Mouse (Mus musculus): ENCODE data around the gene Rsph10b.
A peak's percentile ranks its signal among the peaks of the same experiment; 100 is the strongest.
"Not testable (repeated sequence)": the region's sequence is repeated elsewhere in the genome, so short reads cannot be mapped to it uniquely, and the experiment has no call there.

Rsph10b gene

DNA sequence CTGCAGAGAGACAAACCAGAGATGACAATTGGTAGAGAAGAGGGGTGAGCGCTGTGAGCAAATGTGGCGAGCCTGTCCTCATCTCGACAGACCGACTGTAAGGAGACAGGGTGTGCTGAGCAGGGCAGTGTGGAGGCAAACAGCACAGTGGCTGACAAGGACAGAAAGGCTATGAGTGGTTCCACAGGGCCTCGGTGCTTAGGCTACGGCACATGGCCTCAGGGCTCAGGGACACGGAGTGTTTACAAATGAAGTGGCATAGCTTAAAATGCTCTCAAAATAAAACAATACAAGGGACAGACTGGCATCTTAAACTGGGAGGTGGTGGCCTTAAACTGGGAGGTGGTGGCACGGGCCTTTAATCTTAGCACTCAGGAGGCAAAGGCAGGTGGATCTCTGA is 60.4 kb downstream of the Rsph10b start:
- no peak for DNase-seq (ENCODE audit: low read depth, low spot score)

DNA sequence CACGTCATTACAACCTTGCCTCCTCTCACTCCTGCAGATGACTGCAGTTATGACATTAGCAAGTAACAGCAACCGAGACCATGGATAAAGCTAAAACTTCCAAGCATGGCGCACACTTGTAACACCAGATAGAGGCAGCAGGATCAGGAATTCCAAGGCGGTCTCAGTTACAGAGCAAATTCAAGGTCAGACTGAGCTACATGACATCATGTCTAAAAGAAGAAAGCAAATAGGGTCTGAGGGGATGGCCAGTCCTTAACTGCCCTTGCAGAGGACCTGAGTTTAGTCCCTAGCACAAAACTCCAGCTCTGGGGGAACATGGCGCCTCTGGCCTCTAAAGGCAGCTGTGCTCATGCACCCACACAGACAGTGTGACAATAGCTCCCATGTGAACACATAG is 61.0 kb downstream of the Rsph10b start:
- no peak for DNase-seq (ENCODE audit: low read depth, low spot score)

DNA sequence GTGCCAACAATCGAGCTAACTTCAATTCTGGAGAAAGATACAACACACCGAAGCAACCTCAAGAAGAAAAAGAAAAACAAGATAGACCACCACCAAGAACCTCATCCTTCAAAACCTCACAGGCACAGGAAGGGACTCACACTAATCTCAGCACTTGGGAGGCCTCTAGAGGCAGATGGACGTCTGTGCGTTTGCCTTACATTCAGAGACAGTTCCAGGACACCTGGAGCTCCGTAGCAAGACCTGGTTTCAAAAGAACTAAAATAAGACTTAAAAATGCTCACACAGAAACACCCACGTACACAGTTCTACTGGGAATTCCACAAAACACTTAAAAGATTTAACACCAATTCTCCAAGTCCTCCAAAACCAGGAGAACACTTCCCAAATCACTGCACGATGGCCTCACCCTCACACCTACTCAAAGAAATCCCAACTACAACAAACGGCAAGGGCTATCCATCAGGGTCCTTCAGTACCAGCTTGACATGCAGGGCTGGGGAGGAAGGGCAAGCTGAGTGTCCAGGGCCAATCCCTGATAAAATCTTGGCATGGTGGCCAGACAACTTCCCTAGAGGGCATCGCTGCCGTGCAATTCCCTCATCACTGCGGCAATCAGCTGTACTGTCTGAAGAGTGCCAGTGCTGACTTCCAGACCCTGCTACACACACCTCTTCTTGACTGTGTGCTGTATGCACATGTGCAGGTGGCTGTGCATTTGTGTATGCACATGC is 62.0 kb downstream of the Rsph10b start:
- no peak for DNase-seq (ENCODE audit: low read depth, low spot score)

DNA sequence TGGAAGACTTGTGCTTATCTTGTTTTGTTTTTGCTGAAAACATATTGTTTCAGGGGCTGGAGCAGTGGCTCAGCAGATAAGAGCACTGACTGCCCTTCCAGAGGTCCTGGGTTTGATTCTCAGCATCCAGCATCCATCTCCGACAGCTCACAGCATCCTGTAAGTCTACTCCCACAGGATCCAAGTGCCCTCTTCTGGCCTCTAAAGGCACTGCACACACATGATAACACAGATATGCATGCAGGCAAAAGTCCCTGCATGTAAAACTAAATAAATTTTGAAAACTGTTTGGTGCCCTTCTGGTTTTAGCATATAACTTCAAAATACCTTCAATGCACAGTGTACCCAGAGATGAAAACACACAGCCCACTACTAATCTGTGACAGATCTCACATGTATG is 66.6 kb downstream of the Rsph10b start:
- DNase-seq (ENCODE audit: low read depth, low spot score), result no peak

DNA sequence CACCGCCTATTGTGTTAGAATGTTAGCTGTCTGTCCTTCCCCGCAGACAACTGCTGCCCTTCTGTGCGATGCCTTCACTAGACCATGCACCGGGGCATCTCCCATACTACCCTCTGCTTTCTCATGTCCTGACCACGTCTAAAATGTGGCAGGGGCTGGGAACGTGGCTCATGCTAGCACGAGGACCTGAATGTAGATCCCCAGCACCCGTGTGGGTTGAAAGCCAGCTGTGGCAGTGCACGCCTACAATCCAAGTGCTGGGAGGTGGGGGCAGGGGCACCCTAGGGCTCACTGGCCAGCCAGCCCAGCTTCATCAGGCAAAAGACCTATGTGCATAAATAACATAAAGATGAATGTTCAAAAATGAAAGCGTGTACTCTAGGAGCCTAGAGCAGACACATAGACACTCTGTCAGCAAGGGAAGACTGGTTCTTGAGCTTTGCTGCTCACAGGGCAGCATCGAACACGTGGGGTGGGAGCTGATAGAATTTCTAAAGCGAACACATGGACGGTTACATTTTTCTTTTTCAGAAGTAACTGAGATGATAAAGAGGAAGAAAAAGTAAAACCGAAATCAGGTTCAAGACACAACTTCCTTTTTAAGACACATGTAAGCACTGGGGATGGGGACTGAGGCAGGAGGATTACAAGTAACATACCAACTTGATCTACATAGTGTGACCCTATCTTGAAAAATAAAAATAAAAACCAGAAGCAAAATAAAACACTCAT is 69.8 kb downstream of the Rsph10b start:
- no peak for DNase-seq (ENCODE audit: low read depth, low spot score)

DNA sequence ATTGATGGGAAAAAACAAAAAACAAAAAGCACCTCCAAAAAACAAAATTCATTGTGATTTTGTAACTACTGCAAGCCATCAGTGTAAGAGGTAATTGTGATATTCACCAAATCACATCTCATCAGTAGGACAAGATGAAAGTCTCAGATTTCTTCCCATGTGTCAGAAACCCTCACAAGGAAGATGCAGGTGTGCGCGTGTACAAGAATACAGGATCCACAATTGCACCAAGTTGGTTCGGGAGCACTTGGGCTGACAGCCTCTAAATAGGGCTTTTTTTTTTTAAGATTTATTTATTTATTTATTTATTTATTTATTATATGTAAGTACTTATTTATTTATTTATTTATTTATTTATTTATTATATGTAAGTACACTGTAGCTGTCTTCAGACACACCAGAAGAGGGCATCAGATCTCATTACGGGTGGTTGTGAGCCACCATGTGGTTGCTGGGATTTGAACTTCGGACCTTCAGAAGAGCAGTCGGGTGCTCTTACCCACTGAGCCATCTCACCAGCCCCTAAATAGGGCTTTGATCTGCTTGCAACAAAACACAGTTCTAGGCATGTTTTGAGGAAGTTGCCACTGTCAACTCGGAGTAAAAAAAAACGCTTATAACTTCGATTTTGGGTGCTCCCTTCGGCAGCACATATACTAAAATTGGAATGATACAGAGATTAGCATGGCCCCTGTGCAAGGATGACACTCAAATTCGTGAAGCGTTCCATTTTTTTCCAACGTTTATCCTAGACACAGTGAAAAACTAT is 80.7 kb downstream of the Rsph10b start:
- not testable (repeated sequence) for DNase-seq (ENCODE audit: low read depth, low spot score)

DNA sequence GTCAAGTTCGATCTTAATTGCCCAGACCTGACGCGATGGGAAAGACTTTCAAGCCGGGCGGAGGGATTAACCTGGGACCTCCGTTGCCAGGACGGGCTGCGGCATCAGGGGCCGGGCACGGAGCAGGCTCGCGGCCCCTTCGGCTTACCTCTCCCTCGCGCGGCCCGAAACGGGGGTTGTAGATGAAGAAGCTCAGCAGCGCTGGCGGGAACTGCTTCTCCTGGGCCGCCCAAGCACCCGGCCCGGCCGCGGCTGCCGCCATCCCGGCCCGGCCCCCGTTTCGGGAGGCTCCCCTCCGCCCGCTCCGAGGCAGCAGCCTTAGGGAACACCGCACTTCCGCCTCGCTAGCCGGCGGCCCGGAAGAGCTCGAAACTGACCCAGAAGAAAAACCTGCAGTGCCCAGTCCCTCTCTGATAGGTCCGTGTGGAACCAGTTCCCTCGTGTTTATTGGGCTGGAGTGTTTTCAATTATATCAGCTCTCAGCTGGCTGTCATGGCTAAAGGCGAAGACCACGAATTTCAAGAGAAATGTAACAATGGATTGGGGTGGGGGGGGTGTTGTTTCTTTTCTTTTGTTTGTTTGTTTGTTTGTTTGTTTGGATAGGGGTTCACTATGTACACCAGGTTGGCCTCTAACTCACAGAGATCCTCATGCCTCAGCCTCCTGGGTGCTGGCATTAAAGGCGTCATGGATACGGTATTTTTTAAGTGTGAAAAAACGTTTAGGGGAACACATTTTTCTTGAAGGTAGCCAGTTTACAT is 81.9 kb downstream of the Rsph10b start, which contains the start of gene Ccz1:
Gene Ccz1, minus strand, starts transcription at position 327 of the 761 bp plus-strand sequence.
- DNase-seq (ENCODE audit: low read depth, low spot score), result peak; percentile 88

DNA sequence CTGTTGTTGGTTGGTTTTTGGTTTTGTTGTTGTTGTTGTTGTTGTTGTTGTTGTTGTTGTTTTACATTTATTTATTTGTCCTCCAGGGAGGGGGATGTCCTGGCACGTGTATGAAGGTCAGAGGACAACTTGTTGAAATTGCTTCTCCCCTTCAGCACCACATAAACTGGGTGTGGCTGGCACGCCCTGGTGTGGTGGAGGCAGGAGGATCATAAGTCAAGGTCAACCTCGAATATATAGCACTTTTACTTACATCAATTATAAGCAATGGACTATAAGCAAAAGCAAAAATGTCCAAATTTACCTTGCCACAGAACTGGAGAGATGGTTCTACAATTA is 82.4 kb downstream of the Rsph10b start:
- DNase-seq (ENCODE audit: low read depth, low spot score), result no peak

DNA sequence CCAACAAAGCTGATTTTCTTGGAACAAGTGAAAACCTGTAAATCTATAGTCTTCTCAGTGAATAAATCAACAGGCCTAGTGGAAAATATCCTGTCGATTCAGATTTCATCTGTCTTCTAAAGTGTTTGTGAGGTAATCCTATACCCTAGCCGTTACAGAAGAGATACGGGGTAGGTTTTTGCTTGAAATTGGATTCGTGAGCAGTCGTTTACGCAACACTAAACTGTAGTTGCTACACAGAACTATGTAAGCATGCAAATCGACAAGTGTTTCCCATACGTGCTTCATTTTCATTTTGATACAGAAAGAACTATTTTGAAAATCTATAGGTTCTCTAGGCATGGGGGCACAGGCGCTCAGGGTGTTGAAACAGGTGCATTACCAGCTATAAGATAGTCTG is 83.0 kb downstream of the Rsph10b start:
- no peak for DNase-seq (ENCODE audit: low read depth, low spot score)

DNA sequence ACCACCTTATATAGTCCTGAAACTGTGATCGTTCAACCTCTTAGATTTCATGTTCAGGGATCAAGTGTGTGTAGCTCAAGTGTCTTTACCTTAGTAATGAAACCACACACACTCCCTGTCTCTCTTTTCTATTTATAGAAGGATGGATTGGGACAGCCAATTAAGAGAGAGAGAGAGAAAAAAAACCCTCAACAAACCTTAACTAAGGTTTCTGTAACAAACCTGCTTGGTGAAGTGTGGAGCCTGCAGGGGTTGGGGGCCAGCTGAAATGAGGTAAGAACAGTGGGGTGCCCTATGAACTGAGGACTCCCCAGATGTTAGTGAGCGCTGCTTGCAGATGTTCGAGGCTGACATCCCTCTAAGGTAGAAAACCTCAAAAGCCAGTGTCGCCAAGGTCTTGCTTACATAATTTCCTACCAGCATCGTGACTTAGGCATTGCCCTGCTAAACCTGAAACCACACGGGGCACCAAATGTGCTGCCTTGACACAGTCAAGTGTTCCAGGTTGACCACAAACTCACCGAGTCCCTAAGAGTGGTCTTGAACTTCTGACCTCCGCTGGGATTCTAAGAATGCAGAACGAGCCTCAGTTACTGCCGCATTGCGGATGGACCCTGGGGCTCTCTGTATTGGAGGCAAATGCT is 93.9 kb downstream of the Rsph10b start, which contains the start of gene Ocm:
Gene Ocm, minus strand, starts transcription at position 51 of the 644 bp plus-strand sequence.
- DNase-seq (ENCODE audit: low read depth, low spot score), result no peak

DNA sequence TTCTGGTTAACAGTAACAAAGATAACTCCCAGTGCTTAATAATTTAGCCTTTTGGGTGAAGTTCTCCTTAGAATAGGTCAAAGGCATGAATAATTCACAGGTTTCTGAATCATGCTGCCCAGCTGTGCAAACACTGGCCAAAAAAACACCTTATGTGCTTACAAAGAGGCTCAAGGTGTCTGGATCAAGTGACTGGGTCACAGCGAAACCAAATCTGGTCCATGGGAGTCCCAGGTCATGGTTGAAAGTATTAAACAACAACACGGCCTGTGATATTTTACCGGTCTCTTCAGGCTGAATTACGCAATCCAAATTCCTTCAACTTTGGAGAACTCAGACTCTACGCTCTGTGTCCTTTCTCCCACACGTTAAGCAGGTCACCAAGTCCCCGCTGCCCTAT is 99.7 kb downstream of the Rsph10b start:
- no peak for DNase-seq (ENCODE audit: low read depth, low spot score)

DNA sequence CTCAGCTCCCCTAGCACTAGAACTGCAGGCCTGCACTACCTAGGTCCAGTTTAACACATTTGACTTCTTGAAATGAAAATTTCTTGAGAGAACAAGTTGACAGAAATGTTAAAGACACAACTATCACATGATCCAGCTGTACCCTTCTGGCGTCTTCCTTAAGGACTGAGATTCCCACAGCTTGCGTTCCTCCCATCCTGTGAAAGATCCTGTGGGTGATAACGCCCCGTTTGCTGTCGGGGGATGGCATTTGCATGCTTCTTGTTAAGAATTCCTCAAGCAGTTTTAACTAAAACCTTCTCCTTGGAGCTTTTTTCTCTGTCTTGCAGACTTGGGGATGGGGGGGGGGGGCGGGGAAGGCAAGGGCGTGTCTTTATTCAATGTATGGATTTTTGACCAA is 101.7 kb downstream of the Rsph10b start:
- DNase-seq (ENCODE audit: low read depth, low spot score), result no peak

Data from forelimb bud, embryonic 11.5 days (tissue).